In genomic region chr19:20239396-20239795, GRCm38 (mm10) we compare ENCODE assay signal across 32 mouse cellular contexts.
DNase-seq lines count a peak whose midpoint lies in the region; ATAC-seq lines count a peak whose summit lies in the region.
"Had no signal": no experiment of that assay in that cellular context is flagged by ENCODE, and none has a peak within 500 bp of the region (broad histone marks: within the 10 kb centered on the region; RNA-seq: fewer than 3 reads in every experiment).

No protein-coding gene starts in this region.

- H3K4me1 ChIP-seq in midbrain, embryonic 11.5 days (ENCODE audit: control insufficient read depth, insufficient read depth, low read length): no peaks in the 10 kb centered on the region
- H3K4me1 ChIP-seq: heart, embryonic 10.5 days; heart, embryonic 15.5 days; liver, embryonic 15.5 days; lung, embryonic 15.5 days; neural tube, embryonic 15.5 days had no signal

- no peak overlapping the region for H3K27ac ChIP-seq in midbrain, embryonic 11.5 days (ENCODE audit: low read depth, low read length)
- H3K27ac ChIP-seq: heart, embryonic 10.5 days; heart, embryonic 15.5 days; hindbrain, embryonic 13.5 days; layer of hippocampus, adult 2 months; limb, embryonic 12.5 days; liver, embryonic 15.5 days; lung, embryonic 15.5 days; macrophage; neural tube, embryonic 15.5 days; stomach, postnatal 0 days had no signal

- peak; percentile 17 to 63 for DNase-seq in frontal cortex, adult 2 months (ENCODE audit: extremely low spot score in 1 of 2, low spot score in 1 of 2)
- DNase-seq in frontal cortex, postnatal 10 days (ENCODE audit: low spot score in 2 of 2): no peak
- peak; percentile 62 for DNase-seq in right cerebral cortex, adult 18-20 months
- no peak for DNase-seq in right cerebral cortex, postnatal 4 days
- DNase-seq in R1 (ENCODE audit: low read depth, low spot score): peak; percentile 6
- peak; percentile 67 for DNase-seq in telencephalon, adult 2 months (ENCODE audit: low read depth, low spot score)
- DNase-seq in adrenal gland, postnatal 25 days: no peak
- DNase-seq in midbrain, embryonic 11.5 days (ENCODE audit: low spot score, missing footprints): no peak
- DNase-seq: adrenal gland, postnatal 36 days; cerebellum, adult 2 months; cerebellum, postnatal 14 days; gastrocnemius, postnatal 14 days; heart, postnatal 36 days; kidney, adult 9 months; kidney, postnatal 14 days; midbrain, embryonic 14.5 days; retina, postnatal 1 day; right cerebral cortex, postnatal 25 days; thymus, adult 2 months; thymus, postnatal 36 days had no signal

- no peak overlapping the region for H3K4me3 ChIP-seq in midbrain, embryonic 11.5 days (ENCODE audit: low read depth, low read length)
- H3K4me3 ChIP-seq: heart, embryonic 10.5 days; heart, embryonic 15.5 days; hindbrain, embryonic 13.5 days; layer of hippocampus, adult 2 months; limb, embryonic 12.5 days; liver, embryonic 15.5 days; lung, embryonic 15.5 days; neural tube, embryonic 15.5 days had no signal

- no peak for ATAC-seq in midbrain, embryonic 11.5 days (ENCODE audit: low FRiP score)
- ATAC-seq: forebrain, embryonic 14.5 days; intestine, postnatal 0 days had no signal

- H3K4me2 ChIP-seq in midbrain, embryonic 11.5 days: no peak overlapping the region
- H3K4me2 ChIP-seq: heart, embryonic 15.5 days; hindbrain, embryonic 13.5 days; limb, embryonic 12.5 days; liver, embryonic 15.5 days; lung, embryonic 15.5 days; neural tube, embryonic 15.5 days had no signal

- H3K36me3 ChIP-seq in midbrain, embryonic 11.5 days (ENCODE audit: control insufficient read depth, insufficient read depth, low read length): no peaks in the 10 kb centered on the region
- H3K36me3 ChIP-seq: heart, embryonic 10.5 days; heart, embryonic 15.5 days; hindbrain, embryonic 13.5 days; limb, embryonic 12.5 days; liver, embryonic 15.5 days; lung, embryonic 15.5 days; neural tube, embryonic 15.5 days had no signal

- 47% methylated on average over 3 of the region's 3 CpGs for WGBS in midbrain, embryonic 11.5 days

- H3K9ac ChIP-seq in midbrain, embryonic 11.5 days (ENCODE audit: low read length): no peak overlapping the region
- H3K9ac ChIP-seq: heart, embryonic 15.5 days; hindbrain, embryonic 13.5 days; limb, embryonic 12.5 days; liver, embryonic 15.5 days; lung, embryonic 15.5 days; neural tube, embryonic 15.5 days had no signal

- no peaks in the 10 kb centered on the region for H3K27me3 ChIP-seq in midbrain, embryonic 11.5 days (ENCODE audit: control insufficient read depth, insufficient read depth, low read length)
- H3K27me3 ChIP-seq: heart, embryonic 15.5 days; hindbrain, embryonic 13.5 days; limb, embryonic 12.5 days; liver, embryonic 15.5 days; lung, embryonic 15.5 days; neural tube, embryonic 15.5 days had no signal

- H3K9me3 ChIP-seq in midbrain, embryonic 11.5 days (ENCODE audit: control insufficient read depth, low read length): no peaks in the 10 kb centered on the region
- H3K9me3 ChIP-seq: heart, embryonic 10.5 days; heart, embryonic 15.5 days; hindbrain, embryonic 13.5 days; limb, embryonic 12.5 days; liver, embryonic 15.5 days; lung, embryonic 15.5 days; neural tube, embryonic 15.5 days had no signal

Comparison
In these comparisons a context has a peak if more than half of its experiments do, and no peak if none do; other contexts are left out.
1. DNase-seq: peak in frontal cortex, adult 2 months (2 of 2), right cerebral cortex, adult 18-20 months (single experiment), R1 (single experiment) and telencephalon, adult 2 months (single experiment); none in frontal cortex, postnatal 10 days (0 of 2), right cerebral cortex, postnatal 4 days (single experiment), adrenal gland, postnatal 25 days (single experiment) and midbrain, embryonic 11.5 days (single experiment).